Mouse (Mus musculus) 3134 (cell line): Measurements from ENCODE around the gene Fhit.

ENCODE experiments used
- DNase-seq: peaks from one replicate; pipeline ENCODE4 v3.0.0-alpha.2; 2011; ENCODE audit warnings: low spot score; ENCODE audit not compliant: insufficient read length; ENCODE audit errors: extremely low read depth

The Fhit gene

DNA sequence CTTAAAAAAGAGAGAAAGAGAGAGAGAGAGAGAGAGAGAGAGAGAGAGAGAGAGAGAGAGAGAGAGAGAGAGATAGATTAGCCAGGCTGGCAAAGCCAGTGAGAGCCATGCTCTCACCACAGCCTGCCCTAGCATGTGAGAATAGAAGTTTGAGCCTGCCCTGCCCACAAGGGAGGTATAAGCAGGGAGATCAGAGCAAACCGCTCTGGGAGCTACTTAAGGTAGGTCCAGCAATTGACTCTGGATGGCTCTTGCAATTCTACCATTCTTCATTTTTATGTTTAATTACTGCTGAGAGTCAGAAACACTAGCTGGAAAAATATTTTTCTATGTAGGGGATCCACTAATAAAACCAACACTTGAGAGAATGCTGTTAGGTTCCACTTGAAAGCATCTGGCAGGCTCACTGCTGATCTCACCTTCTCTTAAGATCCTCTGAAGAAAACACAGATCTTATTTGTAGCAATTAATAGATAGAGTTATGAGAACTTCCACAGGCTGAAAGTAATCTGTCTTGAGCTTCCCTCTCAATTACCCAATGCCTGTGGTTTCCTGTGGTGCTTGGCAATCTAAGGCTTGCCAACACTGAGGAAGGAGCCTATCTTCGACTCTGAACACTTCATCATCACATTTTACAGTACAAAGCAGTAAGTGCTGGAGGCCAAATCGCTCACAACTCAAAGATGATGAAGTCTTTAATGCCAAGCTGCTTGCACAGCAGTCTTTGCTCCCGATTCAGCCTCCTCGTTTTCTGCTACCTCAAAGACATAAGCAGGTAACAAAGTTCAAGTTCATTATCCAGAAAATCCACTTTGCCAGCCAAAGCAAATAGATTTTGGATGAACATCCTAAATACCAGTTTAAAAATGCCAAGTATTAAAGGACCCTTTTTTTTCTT, 793.8 kb downstream of the Fhit start:
- DNase-seq = no peak

DNA sequence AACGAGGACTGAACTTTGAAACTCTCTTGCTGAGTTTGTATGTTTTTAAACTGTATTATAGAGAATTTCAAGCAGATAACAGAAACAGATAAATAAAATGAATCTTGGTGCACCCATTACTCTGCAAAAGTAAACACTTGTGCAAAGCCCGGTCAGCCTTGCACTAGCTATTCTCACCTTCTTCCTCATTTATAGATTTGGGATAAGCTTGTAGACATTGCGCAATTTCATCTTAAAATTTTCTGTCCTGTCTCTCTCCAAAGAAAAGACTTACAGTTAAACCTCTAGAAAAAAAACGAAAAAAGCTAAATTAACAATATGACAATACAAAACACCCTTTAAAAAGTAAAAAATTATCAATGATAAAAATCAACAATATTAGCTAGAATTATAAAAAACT, 795.0 kb downstream of the Fhit start:
- DNase-seq = no peak

DNA sequence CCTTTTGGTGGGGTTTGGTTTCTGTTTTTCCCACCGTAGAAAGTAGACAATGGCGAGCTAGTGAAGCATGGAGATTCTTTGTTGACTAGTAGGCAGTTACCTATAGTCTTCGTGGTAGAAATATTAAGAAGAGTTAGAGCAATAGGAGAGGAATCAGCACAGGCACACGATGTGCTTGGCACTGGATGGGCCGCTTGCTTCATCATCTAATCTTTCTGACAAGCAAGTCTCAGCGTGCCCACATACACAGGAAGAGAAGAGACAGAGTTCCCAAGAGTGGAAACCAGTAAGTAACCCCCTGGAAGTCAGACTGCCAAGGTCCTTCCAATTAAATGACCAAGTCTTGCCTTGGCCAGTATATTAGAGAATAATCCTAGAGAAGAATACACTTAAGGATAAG, 797.6 kb downstream of the Fhit start:
- no peak for DNase-seq

DNA sequence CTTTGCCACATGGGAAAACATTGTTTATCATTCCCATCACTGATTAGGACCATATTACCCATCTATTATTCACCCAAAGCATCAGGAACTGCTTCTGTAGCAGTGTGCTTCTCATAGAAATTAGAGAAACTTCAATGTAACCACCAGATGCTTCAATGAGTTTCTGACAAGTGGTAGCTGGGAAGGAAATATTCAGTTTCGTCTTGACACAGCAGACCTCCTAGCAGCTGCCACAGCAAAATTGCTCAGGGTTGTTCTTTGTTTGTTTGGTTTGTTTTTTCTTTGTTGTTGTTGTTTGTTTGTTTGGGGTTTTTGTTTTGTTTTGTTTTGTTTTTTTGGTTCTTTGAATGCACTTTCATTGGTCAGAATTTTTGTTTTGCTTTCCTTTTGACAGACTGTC, 798.5 kb downstream of the Fhit start:
- DNase-seq = no peak

DNA sequence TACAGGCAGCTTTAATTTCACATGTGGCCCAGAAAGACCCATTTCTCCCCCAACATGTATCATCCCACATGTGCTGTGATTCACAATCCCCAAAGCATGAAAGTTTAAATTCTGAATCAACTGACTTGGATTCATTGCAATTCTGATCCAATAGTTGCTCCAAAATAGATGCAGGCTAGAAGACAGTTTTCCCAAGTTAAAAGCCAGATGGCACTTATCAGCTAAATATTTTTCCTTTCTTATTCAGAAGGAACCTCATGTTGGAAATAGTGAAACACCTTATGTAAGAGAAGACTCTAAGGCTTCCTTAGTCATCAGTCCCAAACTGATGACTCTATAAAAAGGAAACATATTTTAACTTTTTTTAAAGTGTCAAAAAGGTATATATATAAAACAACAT, 815.9 kb downstream of the Fhit start:
- DNase-seq = no peak

DNA sequence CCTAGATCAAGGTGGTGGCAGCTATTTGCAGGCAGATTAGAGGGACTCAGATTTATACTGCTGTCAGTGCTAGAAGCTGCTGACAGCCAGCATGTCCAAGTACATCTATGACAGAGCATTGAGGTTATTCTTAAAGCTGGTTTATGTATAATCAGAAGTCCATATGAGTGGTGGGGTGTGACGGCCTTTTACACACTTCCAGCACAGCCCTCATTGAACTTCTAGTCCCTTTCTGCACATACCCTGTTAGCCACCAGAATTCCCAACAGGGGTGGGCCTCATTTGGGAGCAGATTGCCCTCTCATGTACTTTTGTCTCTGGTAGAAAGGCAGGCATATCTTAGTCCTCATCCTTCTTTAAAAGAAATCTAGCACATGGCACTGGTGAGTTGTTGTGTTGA, 817.8 kb downstream of the Fhit start:
- no peak for DNase-seq

DNA sequence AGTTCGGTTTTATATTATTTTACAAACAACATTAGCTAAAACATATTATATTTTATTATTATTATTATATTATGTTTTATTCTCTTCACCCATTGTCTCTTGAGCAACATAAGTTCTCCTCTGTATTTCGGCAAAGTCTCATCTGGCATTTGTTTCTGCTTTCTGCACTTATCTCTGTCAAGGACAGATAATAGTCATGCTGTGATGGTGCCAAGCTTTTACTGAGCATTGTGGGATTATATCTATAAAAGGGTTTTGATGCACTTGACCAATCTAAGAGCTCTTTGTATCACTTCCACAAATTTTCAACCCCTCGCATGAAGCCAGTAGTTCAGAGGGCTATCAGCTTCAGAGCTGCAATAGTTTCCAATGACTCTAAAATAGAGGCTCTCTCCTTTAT, 845.1 kb downstream of the Fhit start:
- DNase-seq = no peak

DNA sequence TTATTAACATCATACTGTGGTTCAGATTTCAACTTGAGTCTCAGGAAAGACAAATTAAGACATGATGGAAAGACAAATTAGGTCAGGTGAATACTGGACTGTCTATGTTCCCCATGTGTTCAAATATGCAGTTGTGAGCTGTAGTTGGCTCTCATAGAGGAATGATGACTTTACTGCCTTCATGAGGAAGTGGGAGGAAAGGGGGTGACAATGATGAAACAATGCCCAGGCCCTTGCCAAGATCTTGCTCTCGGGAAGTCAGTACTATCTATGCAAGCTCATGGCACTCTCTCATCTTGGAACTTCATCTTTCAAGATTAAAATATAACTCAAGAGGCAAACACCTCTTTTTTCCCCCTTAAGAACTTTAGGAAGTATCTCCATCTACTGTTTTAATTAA, 849.6 kb downstream of the Fhit start:
- no peak for DNase-seq

DNA sequence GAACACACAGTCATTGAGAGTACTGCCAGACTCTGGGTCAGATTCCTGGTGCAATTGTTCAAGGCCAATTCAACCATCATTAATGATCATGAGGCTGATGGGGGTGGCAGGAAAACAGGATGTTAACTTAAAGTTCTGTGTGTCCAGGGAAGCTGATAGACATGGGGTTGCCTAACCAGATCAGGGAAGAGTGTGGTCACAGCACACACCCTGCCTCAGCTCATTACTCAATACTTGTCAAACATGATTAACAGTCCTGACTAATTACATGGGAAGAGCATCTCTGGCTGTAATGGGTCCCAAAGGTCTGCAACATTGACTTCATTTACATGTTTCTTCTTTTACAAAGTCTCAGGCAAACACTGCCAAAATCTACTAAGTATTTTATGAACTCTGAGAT, 856.5 kb downstream of the Fhit start:
- DNase-seq = no peak

DNA sequence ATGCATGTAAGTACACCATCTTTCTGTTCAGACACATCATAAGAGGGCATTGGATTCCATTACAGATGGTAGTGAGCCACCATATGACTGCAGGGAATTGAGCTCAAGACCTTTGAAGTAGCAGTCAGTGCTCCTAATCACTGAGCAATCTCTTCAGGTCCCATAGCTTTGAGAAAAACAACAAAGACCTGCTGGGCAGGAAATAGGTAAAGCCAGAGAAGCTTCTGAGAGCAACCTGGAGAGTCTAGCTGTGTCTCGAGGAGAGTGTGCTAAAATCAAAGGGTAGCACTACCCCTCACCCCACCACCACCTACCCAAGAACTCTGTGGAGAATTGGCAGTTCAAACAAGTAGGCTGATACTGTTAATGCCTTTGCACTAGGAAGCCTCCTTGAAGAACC, 860.3 kb downstream of the Fhit start:
- no peak for DNase-seq

DNA sequence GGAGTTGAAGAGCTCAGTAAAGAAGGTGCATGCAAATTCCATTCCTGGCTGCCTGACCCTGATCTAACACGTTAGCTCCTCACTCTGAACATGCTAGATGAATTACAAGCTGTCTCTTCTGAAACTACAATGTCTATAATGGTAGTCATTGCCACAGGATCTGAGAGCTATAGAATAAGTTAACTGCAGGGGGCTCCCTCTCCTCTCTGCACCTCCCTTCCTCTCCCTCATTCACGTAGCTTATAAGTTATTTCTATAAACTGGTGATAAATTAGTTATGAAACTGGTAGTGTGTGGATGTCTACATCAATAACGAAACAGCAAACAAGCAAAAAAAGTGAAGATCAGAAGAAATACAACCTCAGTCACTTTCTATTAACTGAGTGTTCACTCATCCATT, 860.9 kb downstream of the Fhit start:
- DNase-seq = no peak

DNA sequence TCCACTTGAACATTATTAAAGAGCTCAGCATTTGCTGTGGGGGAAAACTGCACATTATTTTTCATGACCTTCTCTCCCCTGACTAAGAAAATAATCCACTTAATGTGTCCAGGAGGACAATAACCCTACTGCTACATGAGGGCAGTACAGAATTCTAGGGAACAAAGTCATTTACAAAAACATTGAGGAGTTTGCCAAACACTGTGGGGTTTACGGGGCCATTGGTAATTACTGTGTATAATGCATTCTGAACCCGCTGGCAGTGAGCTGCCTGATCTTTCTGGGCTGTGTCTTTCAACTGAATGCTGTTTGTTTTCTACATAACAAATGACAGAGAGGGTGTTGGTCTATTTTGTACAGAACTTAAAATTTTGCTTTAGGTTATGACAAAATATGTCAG, 862.8 kb downstream of the Fhit start:
- DNase-seq = no peak

DNA sequence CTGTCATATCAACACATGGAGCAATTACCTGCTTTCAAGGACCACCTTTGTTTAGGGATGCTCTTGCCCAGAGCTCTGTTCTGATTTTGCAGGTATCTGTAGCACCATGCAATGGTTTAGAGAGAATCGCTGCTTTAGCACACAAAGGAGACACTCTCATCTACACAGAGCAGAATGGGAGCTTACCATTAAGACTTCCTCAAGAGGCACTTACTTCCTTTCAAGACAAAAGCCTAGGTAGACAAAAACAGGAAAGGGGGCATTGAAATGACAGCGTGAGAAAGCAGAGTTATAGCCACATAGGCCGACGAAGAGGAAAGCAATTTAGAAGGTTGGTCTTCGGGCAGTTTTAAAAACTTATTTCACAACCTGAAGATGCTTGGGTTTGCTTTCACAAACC, 872.8 kb downstream of the Fhit start:
- no peak for DNase-seq

DNA sequence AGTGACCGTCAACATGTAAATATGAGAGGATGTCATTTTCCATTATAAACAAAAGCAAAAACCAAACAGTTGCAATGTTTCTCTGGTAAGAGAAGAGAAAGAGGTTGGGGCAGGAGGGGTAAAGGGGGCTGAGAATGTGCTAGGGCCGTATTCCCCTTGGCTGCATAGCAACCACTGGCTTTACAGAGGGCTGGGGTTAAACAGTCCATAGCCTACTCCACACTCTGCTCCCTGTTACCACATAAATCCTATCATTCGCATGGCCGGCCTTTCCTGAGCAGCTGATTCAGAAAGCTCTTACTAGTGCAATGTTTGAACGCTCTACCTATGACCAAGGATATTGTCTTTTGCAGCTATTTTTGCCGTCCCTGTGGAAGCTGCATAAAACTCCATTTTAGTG, 875.8 kb downstream of the Fhit start:
- DNase-seq = no peak

DNA sequence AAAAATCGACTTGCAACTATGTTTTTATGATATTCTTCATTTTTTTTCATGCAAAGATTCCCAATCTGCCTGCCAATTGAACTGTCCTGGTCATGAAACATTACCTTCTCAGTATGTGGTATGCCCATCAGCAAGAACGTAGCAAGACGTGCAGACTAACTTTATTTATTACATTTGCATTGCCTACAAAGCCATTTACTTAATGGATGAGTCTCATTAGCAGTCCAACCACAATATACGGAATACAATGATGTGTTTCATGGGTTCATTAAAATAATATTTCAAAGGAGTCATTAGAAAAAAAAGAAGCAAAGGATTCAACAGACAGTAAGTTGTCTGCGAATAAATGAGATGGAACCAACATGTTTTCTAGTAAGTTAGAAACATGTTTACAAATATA, 933.1 kb downstream of the Fhit start:
- DNase-seq = no peak

DNA sequence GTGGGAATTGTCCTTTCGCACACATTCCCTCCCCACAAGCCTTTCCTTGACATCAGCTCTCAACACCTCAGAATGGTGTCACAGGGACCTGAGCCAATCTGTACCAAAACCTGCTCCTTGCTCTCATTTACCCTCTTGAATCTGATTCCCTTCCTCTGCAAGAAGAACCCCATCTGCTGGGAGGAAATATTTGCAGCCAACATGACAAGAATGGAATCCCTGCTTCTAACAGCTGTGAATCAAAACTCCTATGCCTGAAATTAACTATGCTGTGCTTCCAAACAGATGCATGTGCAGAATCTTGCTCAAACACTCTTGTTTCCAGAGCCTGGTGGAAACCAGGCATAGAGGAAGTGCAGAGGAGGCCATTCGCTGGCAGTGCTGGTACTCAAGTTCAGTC, 940.0 kb downstream of the Fhit start:
- no peak for DNase-seq

DNA sequence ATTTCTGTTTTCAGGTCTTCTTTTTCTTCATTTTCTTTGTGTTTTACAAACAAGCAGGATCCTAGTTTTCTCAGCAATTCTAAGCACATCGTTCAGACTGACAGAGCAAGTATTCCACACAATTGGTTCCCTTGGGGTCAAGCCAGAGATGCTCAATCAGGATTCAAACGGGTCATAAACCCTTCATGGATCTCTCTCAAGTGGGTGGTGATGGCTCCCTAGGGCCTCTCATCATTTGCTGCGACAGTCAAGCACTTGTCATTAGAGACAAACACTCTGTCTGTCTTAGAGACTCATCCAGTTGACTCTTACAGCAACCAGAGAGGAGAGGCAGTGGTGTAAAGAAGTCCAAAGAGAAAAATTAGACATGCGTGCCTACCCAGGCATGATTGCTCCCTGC, 948.6 kb downstream of the Fhit start:
- no peak for DNase-seq

DNA sequence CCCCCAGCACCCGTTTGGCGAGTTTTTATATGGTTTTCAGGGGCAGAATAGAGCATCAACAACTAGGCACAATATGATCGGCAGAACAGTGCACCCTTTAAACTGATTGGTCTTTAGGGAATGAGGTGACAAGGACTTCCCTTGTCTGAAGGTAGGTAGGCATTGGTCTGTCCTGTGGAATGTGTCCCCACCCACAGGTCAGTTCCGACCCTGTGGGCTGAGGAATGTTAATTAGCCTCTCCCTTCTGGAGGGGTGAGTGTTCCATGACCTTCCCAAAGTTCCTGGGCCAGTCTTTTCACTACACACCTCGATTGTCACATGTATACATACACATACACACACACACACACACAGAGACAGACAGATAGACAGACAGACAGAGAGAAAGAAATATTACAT, 950.7 kb downstream of the Fhit start:
- no peak for DNase-seq

DNA sequence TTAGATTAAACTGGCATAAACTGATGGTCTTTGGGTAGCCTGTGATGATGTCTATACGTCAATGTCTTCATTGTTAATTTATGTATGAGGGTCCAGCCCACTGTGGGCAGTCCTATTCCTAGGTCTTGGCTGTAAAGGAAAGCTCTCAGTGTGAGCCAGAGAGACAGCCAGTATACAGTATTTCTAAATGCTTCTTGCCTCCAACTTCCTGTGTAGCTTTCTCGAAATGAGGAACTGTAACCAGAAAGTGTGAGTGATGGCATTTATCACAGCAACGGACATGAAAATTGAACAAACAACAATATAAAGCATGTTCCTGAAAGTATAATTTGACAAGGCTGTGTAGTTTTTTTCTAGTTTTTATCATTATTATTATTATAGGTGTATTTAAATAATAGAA, 952.8 kb downstream of the Fhit start:
- no peak for DNase-seq

DNA sequence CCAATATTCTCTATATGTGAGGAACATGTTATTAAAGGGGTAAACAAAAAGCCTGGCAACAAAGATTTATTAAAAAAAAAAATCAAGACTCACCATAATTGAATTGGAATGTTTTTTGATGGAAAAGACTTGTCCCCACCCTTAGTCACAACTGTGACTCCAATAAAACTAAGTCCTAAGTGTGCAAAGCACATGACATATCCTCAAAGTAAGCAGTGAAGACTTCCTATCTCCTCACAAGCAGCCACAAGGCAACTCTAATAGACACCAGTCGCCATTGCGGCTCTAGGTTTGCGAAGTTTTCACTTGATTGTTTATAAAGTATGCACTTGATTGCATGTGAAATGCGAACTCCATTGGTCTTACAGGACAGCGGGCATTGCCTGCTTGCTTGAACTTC, 956.1 kb downstream of the Fhit start:
- no peak for DNase-seq

DNA sequence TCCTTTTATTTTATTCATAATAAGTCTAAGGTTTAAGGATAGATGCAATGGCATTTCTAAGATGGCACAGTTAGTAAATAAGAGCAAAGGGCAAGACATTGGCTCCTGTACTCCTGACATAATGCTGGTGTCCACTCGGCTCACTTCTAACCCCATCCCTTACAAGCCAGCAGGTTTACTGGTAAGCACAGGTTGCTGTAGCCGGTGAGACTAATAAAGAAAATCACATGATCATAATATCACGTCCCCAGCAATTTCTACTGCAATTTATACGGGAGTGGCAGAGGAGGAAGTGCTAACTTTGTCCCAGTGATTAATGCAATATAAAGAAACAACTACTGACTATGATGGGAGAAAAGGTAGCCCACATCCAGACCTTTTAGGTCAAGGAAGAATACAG, 956.5 kb downstream of the Fhit start:
- no peak for DNase-seq

DNA sequence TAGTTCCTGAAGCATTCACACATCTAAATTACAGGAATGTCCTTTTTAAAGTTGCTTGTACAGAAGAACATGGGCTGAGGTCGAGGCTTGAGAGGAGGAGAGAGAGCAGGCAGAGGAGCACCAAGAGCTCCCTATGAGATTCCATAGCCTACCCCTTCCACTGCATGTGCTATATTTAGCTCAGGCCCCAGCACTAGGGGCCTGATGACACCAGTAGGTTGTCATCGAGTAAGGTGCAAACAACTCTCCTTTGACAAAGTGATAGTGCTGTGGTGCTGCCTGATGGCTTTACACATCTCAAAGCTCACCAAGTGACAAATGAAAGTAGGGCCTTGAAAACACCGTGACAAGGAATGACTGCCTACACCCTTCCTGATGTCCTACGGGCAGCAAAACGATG, 967.7 kb downstream of the Fhit start:
- DNase-seq = no peak

DNA sequence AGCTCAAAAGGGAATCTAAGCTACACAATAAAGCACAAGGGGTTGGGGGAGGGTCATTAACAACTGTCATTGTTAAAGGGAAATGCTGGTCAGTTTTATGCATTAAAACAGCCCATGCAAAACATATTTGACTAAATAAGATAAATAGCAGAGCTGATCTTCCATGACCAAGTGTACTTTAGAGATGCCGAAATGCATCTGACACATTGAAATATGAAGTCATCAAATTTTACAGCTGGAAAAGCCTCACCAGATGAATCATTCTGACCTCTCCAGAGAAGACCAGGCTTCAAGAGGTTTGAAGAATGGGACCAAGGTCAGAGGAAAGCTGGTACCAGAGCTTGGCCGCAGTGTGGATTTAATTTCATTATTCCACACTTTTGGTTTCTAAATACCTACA, 990.1 kb downstream of the Fhit start:
- DNase-seq = no peak
